Mouse (Mus musculus) gastrocnemius, adult 8-10 months (tissue): ENCODE measurements around the gene Mitd1. TPM values are rescaled to one million over a fixed set of nuclear protein-coding genes. Genes with fewer than 3 reads are reported as not detected.

Experiments used
- DNase-seq, 2 experiments: peaks; one replicate each; pipeline ENCODE4 v3.0.0; 2022; ENCODE audit warnings: low spot score in 2 of 2
- total RNA-seq, 4 experiments: library from RNA; stranded (reverse); gene quantifications; 2 replicates each; pipeline ENCODE4 v1.2.4; 2022

Gene Mitd1
- total RNA-seq: 1 to 10 TPM in 3 of 4 experiments, under 1 TPM in 1; 0.63 to 2.1 (median 1.3) TPM

DNA sequence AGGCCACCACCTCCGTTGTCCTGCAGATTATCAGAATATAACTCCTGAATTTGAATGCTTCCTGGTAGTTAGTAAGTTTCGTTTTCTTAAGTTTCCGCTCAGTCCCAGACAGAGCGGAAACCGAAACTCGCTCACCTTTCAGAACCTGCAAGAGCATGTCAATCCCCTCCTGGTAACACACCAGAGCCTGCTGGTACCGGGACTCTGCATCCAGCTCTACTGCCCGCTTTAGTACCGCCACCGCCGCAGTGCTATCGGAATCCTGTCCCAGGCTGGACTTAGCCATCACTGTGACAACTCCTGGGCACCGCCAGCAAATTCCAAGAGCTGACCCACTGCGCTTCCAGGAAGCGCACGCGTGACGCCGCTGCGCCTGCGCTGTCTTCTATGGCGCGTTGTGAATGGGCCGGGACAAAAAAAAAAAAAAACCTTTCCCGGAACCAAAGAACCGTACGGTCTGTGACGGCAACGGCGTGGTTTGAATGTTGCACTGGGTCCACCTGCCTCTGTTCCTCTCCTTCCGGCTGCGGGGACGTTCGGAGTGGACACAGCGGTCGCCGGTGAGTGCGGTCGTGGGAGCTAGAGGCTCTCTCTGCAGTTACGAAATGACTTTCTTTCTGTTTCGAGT is at the start of gene Mitd1, which contains the start of gene Mrpl30:
Mitd1 (minus strand) TSS at position 387 of the 628 bp plus-strand sequence.
Mrpl30 (plus strand) TSS at position 453 of the 628 bp plus-strand sequence.
- DNase-seq: peak; percentile 77 to 85

DNA sequence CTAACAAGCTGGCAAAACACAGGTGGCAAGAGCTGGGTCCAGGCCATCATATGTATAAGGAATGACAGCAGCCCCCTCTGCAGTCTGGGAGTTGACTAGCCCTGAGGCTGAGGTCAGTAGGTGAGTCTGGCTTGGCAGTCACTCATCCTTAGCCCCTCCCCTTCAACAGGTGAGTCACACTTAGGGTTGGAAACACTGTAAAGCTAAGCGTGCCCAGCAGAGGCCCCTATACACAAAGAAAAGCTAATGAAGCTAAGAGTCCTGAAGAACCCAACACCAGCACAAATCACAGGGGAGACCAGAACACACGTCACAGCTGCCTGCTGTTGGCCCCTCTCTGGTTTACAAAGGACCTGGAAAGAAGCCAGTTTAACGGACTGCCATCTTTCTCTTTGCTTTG is 41.6 kb upstream of the Mitd1 start:
- DNase-seq: no peak

DNA sequence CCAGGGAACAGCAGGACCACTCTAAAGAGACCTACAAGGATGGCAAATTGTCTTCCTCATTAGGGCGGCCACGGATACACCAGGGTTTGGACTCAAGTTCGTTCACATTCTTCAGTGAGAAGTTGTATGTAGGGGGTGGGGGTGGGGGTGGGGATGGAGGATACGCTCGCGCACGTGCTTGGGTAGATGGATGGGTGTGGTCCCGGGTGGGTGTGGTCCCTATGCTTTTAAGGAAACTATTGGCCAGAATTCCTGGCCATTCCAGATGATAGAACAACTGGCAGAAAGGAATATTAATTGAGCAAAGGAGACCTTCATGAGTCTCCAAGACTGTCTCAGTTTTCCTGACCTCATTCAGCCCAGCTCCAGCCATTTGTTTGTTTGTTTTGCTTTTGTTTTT is 35.8 kb upstream of the Mitd1 start:
- DNase-seq: no peak

DNA sequence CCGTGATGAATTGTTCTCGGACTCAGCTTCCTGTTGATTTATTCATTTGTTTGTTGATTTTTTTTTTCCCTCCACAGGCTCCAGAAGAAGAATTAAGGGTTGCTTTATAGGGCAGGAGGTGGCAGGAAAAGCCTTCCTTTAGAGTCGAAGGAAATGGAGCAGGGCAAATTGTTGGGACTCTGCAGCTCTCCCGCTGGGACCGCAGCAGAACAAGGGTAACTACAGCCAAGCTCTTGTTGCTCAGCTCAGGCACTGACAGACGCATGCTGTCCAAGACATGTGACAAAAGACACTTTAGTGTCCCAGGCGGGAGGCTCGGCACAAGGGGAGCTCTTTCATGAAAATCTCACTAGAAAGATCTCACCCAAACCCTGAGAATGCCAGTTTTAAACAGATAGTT is 32.3 kb upstream of the Mitd1 start:
- no peak for DNase-seq

DNA sequence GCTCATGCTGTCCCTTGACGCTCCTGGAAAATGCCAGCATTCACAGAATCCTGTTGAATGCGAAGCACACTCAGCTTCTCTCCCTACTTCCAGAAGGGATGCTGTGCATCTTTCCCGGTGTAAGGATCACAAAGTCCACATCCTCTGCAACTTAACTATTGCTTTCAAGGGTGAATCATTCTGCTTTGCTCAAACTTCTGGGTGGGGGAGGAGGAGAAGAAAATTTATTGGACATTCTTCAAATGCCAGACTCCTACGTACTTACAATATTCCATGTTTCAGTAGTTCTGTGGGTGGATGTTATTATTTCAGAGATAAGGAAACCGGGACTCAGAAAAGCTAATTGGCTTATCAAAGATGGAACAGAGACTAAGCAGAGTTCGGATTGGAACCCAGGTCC is 27.9 kb upstream of the Mitd1 start:
- DNase-seq: no peak

DNA sequence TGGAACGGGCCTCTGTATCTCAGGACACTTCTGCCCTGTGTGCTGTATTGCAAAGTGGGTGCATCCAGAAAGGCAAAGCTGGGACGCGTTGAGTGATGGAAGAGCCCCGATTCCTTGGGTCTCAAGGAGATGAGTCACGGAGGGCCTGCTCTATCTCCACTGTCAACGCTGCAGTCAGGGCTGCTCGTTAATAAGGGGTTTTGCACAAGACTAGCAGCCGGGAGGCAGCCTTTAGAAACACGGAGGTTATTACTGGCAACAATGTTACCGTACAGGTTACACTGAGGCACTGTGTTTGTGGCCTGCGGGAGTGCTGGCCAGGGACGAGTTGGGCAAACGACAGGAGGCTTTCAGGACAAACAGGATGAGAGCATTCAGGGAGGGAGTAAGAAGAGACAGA is 27.5 kb upstream of the Mitd1 start:
- DNase-seq: no peak

DNA sequence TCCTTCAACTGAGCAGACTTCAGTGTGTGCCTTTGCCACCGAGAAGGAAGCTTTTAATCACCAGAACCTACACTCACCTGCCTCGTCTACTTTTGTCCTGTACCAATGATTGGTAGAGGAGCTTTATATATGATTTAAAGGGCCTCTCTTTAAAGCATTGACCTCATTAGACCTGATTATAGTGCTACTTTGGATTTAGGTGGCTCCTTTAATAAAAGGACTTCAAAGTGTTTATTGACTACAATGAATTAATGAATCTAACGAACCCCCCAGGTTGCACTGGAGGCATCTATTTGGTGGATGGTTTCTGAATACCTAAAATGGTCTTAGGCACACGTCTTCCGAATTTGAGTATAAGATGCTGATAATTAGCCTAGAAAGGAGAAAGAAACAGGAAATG is 26.2 kb upstream of the Mitd1 start, which contains the start of gene Lyg2:
Lyg2 (minus strand) TSS at position 101 of the 400 bp plus-strand sequence.
- DNase-seq: no peak

DNA sequence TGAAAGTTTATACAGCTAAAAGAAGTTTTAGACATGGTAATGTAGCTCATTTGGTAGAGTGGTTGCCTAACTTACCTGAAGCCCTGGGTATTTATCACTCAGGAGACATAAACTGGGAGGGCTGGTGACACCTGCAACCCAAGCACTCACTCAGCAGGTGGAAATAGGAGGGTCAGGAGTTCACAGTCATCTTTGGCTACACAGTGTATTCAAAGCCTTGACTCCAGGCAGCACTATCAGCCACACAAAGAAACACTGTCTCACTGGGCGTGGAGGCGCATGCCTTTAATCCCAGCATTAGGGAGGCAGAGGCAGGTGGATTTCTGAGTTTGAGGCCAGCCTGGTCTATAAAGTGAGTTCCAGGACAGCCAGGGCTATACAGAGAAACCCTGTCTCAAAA is 22.5 kb upstream of the Mitd1 start:
- no peak for DNase-seq

DNA sequence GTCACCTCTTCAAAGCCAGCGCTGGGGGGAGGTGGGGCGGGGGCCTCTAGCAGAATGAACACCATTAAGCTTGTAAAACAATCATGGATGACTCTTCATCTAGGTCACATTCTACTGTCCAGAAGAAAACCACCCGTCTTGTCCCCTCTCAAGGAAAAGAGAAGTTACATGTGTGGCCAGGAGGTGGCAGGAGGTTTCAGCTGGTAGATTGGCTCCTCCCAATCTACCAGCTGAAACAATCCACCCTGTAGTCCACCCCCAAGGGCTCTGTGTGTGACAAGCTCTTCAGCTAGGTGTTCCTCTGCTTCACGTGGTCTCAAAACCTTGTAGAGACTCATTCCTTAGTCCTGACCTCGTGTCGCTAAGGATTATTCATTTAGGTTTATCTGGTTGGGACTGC is 13.0 kb upstream of the Mitd1 start:
- DNase-seq: no peak

DNA sequence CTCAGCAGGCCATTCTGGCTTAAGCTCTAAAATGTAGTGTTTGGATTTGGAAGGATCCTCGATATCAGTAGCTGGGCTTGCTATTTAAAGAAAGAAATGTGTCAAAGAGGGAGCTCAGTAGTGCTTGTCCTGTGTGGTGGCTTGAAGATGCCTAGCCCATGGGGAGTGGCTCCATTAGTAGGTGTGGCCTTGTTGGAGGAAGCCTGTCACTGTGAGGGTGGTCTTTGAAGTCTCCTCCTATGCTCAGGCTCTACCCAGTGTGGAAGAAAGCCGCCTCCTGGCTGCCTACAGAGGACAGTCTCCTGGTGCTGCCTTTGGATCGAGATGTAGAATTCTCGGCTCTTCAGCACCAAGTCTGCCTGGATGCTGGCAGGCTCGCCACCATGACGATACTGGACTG is 10.1 kb upstream of the Mitd1 start:
- no peak for DNase-seq

DNA sequence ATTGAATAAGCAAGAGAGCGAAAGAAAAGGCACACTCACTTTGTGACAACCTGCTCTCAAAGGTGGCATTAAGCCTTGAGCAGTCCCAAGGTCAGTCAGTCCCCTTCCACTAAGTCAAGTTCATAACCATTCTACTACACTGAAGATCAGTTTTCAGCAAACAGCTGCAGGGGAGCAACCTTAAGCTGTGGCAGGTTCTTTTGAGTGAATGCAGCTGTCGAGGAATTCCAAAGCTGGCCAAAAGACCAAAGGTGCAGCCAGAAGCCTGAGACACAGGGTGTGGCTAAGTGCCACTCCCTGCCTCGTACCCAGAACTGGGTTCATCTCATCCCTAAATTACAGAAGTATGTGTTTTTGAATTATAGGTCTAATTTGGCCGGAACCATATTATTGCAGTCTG is 9.6 kb upstream of the Mitd1 start:
- DNase-seq: no peak

DNA sequence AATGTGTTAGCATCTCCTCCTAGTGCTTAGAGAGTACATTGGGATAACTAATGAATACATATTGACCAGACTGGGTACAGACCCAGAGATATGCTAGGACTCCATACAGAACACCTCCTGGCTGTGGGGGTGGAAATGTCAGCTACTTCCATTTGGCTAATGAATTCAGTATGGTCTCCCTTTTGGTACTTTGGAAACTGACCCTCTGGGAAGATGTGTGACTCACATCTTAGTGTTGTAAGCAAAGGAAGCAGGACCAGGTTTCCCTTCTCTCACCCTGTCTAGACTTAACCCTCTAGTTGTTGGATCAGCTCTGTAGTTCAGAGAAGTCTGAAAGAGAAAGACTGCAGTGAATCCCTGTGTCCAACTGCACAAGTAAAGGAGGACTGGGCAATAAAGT is 4.4 kb upstream of the Mitd1 start:
- no peak for DNase-seq

DNA sequence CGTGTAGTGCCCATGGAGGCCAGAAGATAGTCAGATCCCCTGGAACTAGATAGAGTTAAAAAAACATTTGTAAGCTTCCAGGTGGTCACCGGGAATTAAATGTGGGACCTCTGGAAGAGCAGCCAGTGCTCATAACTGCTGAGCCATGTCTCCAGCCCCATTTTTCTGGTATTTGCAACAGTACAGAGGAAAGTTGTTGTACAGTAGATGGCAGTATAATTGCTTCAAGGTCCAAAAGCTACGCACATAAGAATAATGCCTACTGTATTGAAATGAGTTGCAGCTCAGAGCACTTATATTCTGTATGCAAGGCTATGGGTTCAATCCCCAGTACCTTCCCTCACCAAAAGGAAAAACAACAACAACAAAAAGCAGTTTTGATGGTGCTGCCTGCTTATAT is 1.2 kb upstream of the Mitd1 start:
- DNase-seq: no peak

DNA sequence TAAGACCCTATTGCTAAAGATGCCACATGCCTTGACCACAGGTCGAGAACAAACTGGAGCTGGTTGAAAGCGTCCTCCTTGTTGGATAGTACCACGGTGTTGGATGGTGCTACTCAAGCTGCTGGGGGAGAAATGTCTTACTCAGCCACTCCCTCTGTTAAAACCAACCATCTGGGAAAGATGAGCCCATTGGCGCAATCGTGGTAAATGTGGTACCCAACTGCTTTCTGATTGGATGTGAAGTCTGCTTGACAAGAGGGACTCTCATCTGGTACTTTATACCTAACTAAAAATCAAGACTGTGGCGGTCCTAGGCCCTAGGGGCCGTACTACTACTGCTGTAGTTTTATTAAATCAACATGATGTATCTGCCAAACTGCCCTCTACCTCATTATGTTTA is 1.0 kb downstream of the Mitd1 start:
- no peak for DNase-seq

DNA sequence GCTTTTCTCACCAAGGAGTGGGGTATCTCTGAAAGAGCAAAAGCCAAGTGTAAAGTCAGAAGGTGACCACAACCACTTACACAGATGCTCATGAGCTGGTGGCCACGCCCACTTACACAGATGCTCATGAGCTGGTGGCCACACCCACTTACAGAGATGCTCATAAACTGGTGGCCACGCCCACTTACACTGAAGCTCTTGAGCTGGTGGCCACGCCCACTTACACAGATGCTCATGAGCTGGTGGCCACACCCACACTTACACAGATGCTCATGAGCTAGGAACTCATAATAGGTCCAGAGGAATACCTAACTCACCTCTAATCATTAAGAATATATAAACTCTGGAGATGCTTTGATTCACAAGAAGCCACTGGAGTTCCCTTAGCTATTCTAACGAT is 5.8 kb downstream of the Mitd1 start:
- no peak for DNase-seq

DNA sequence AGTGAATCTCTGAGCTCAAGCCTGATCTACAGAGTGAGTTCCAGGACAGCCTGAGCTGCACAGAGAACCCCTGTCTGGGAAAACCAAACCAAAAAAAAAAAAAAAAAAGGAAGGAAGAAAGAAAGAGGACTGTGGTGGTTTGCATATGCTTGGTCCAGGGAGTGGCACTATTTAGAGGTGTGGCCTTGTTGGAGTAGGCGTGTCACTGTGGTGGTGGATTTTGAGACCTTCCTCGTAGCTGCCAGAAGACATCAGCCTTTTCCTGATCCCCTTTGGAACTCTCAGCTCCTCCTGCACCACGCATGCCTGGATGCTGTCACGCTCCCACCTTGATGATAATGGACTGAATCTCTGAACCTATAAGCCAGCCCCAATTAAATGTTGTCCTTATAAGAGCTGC is 6.8 kb downstream of the Mitd1 start:
- no peak for DNase-seq

DNA sequence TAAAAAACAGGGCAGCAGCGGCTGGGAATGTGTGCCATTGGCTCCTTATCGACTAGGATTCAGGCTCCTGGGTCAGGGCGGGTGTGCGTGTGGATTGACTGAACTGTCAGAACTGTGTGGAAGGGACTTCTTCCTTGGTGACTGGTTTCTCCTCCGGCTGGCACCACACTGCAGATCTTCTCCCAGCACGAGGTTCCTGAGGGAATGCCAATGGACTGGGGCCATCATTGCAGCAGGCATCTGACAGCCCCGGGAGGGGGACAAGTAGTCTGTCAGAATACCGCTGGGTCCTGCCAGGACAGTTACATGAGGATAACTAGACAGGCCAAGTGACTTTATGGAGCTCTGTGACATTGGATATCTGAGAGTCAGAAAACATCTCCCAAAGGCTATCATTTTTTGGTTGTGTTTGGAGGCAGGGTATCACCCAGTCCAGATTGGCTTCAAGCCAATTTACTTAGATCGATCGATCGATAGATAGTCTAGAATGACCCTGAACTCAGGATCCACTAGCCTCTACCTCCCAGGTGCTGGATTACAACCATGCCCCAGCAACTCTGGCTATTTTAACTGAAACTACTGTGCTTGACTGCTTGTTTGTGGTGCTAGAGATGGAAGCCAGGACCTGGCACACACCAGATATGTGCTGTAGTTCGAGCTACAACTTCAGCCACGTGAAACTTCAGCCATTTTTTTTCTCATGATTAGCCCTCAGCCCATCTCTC is 12.3 kb downstream of the Mitd1 start:
- DNase-seq: no peak

DNA sequence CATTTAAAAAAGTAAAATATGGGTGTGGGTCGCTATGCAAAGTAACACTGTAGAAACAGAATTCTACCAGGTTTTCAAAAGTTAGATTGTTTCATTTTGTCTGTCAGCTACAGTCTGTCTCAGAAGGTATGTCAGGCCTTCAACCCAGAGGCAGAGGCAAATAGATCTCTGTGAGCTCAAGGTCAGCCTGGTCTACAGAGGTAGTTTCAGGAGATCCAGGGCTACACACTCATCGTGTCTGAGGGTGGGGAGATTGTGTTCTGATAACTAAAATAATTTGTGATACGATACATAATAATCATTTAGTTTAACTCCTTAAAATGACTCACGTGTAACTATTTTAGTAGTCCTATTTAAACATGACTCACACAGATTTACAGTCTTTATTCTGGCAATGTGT is 17.1 kb downstream of the Mitd1 start:
- no peak for DNase-seq

DNA sequence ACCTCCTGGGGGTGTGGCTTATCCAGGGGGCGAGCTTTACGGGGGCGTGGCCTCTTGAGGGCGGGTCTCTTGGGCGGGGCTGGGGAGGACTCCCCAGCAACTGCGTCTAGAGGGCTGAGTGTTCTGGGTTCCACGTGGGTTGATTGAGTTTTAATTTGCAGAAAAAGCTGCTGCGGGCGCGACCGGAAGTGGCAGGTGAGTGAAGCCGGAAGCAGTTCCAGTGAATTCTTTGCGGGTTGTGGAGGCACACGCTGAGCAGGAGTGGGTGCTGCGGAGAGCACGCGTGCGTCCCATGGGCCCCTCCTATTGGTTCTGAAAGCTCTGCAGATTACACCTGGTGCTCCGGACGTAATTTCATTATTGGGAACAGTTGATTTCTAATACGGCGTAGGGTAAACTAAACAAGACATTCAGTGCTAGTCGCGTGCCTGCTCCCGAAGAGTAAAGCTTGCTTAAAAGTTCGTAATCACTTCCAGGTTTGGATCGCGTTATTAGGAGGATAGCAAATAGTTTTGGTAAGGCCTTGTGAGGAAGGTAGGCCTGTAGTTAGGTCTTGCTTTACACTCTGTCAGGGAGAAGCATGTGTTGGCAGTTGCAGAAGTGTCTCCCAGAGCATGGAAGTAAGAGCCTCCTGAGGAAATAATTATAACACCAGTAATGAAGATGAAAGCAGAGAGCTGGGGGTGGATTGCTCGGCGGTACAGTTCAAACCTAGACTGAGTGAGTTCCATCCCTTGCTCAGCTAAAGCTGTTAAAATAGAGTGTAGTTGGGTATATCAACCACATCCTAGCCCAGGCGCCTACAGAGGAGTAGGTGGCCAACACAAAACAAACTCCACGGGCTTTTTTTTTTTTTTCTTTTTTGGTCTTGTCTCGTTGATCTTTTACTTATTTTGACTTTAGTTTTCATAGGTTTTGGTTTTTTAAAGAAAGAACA is 17.8 kb downstream of the Mitd1 start:
- peak; percentile 51 to 59 for DNase-seq

DNA sequence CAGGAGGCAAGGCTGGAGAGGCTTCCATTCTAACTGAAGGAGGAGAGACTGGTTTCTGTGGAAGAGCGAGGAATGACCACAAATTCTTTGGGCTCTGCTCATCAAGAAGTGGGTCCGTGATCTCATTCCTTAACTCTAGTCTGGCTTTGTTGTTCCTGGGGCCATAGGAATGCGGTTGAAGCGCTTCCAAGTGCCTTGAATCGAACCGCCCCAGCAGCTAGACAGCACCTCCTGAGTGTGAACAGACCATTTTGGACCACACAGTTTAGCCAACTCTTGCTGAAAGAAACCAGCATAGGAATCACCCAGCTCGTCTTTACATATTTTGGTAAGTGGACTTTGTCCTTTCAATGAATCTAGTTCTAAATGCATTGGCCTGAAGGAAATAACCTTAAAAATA is 18.5 kb downstream of the Mitd1 start, which contains the start of gene Lipt1:
Lipt1 (plus strand) TSS at position 35 of the 400 bp plus-strand sequence.
- DNase-seq: no peak

DNA sequence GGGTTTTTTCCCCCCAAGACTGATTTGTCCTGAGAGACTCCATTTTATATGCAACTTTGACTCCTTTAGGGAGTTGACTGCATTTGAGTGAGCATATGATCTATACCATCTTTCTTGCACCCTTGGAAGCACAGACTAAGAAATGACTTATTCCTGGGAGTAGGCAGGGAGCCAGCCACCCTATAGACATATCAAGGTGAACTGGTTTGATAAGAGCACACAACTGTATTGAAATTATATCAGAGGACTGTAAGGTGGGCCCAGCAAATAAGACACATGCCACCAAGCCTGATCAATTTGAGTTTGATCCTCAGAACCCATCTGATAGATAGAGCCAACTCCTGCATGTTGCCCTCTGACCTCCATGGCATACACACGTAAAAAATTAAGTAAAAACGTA is 20.8 kb downstream of the Mitd1 start:
- no peak for DNase-seq

DNA sequence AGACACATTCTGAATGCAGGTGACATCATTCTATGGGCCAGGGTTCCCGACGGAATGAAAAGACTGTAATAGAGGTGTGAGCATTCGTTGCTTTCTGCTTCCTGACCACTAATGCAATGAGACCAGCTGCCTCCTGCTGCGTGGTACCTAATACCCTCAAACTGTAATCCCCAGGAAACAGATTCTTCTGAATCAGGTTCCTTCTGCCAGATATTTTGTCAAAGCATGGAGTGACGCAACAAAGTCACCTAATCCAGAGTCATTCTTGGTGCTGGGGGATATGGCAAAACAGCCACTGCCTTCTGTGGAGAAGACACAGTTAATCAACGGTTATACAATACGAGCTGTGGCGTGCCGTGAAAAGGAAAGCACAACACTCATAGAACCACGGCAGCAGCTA is 21.6 kb downstream of the Mitd1 start:
- no peak for DNase-seq
